Mouse (Mus musculus): ENCODE data around the gene Smim12.
A peak's percentile ranks its signal among the peaks of the same experiment; 100 is the strongest.

Gene Smim12

DNA sequence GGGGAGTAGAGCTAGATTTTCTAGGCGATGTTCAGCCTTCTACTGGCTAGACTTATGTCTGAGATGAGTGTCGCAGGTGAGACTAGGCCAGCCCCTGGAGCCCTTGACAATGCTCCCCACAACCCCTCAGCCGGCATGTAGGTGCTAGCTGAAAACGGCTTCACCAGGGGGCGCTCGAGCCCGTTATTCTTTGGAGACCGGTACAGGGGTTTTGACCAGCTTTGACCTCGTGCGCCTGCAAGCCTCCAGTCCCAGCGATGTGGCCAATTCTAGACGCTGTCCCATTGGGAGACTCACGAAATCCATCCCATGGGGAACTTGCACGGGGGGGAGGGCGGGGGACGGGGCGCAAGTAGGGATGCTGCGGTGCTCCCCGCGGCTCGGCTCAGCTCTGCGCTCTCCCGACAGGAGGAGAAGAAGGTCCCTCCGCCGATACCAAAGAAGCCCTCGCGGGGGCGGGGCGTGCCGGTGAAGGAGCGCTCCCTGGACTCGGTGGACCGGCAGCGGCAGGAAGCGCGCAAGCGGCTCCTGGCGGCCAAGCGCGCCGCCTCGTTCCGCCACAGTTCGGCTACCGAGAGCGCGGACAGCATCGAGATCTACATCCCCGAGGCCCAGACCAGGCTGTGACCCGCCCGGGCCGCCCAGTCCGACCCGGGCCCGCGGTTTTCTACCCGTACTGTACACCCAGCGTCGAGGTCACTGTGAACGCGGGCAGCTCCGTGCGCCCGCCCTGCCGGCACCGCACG is 7.7 kb upstream of the Smim12 start:
- DNase-seq: peak; percentile 82 to 85

GRCm38 (mm10) chr4:127236631-127237030 is 7.0 kb upstream of the Smim12 start:
- no peak for DNase-seq

DNA sequence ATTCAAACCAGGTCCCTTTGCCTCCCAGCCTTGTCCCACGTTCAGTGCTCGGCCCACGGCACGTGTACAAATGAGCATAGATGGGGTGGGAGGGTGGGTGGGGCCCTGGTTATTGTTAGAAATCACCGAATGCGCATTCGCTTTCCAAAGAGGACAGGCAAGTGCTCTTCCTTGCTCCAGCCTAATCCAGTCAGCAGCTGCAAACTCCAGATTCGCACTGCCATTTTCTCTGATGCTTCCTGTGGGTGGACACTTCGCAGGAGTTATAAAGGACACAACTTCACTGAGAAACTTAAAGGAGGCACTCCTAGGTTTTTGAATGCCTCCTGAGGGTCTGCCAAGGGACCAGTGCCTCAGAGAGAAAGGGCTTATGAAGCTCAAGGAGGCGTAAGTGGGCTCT is 6.3 kb upstream of the Smim12 start:
- DNase-seq: no peak

DNA sequence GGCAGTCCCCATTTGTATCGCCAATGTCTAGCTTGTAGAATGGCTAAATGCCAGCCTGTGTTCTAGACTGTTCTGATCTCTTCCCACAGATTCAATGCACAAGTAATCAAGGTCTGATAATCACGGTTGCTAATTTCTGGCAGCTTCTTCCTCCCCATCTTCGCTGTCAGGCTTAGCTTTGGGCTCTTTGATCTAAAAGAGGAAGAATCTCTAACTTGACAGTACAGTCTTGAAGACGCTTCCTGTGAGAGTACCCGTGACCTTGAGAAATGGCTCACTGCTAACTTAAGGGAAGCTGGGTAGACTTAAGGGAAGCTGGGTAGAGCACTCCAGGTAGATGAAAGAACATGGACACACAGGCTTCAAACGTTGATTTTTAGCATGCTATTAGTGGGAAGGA is 888 bp upstream of the Smim12 start:
- DNase-seq: no peak

DNA sequence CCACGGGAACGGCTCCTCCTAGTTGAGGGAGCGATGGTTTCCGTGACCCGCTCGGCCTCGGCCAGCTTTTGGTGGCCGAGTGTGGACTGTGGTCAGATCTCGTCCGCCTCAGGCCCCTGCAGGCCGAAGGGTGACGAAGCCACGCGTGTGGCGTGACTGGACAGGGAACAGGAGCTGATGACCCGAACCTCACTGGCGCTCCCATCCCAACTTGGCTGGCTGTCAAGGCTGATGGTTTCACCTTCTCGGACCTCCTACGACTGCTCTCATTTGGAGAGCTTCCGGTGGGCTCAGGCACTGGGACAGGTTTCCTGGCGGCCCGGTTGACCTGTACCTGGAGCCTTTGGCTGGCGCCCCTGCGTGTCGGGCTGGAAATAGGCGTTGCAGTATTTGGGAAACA is 369 bp downstream of the Smim12 start:
- DNase-seq: no peak

DNA sequence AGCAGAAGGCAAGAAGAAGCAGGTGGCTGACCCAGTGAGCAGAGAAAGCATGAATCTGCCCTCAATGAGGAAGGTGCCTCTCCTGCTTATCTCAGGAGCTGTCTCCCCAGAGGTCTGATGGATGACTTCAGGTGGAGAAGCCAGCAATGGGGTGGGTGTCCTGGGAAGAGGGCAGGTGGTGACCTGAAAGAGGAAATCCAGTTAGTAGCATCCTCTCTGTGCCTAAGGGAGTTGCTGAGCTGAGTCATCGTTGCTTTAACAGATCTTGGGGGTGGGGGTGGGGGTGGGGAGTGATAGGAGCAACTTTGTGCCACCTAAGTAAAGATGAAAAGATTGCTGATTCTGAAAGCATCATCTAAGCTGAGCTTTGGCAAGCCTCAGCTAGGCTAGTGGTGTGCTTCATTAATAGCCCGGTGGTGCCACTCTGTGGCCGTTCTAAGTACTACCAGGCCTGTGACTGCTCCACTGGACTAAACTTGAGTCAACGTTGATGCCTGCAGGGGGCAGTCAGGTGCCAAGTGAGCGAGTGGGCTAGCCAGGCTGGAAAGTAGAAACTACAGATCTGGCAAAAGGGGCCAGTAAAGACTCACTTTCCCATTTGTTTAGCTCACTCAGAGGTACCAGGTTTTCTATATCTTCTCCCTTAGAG is 6.2 kb downstream of the Smim12 start:
- DNase-seq: peak; percentile 92 to 94

DNA sequence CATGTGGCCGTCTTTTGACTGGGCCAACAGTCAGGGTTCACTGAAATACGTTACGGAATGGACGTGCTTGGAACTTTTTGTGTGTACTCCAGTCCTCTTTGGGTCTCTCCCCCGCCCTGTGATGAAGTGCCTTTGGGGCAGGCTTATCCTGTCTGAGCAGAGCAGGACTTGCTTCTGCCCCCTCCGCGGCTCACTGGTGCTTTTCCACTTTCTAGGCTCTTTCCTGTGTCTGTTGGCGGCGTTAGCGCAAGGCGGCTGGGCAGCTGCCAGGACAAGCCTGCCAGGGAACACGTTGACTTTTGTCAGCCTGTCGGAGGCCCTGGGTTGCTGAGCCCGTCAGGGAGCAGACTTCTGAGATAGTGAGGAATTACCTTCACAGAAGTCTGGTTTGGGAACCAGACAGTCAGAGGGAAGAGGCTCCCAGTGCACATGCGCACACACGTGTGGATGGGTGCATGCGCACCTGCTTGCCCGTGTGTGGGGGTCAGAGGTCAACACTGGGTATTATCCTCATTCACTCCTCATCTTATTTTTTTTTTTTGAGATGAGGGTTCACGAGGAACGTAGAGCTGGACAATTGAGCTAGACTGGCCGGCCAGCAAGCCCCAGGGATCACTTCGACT is 8.5 kb downstream of the Smim12 start:
- DNase-seq: peak; percentile 76 to 86

- peak in 1 of 2 experiments; percentile 18 for DNase-seq
Observed at GRCm38 (mm10) chr4:127256739-127257138, 13.2 kb downstream of the Smim12 start.

DNA sequence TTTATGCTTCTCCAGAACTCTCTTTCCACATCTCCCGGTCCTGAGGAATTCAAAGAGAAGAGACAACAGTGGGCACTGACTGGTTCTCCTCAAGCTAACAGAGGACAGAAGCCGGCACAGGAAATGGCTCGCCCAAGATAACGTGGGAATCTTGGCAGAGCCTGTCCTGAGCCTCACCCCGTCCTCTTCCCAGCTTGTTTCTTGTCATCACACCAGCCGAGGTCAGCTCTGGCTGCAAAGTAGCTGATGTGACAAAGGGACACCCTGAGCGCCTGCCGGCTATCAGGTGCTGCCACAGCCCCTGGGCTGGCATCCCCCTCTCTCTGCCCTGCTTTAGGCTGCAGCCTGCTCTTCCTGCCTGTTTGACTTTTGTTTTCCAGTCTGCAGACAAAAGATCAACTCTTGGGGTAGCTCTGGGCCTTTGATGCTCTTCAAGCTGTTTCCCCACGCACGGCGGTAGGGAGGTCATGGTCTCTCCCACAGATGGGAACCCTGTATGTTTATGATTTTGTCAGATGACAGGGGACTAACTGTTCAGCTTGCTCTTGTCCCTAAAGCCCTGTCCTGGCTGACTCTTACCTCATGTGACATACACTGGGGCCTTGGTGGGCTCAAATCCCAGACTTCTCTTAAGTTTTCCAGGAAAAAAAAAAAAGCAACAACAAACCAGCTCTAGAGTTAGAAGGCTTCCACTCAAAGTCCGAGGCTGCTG is 14.8 kb downstream of the Smim12 start:
- DNase-seq: peak; percentile 77 to 83

DNA sequence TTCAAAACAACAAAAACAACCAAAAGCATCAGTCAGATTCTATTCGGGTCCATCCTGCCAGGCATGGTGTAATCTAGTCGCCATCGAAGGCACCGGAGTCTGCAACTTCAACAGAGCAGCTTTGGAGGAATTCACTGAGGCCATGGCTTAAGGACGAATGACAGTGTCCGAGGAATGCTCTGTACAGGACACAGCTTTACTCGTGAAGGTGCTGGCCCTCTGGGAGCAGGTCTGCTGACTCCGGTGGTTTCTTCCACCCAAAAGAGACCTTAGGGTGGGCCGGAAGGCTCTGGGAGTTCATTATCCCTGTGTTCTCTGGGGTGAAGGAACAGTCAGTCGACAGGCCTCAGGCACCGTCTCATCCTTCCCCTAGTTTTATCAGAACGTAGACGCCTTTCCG is 18.0 kb downstream of the Smim12 start:
- no peak for DNase-seq

- peak; percentile 55 to 72 for DNase-seq
Observed at GRCm38 (mm10) chr4:127263438-127264182, 20.0 kb downstream of the Smim12 start.

DNA sequence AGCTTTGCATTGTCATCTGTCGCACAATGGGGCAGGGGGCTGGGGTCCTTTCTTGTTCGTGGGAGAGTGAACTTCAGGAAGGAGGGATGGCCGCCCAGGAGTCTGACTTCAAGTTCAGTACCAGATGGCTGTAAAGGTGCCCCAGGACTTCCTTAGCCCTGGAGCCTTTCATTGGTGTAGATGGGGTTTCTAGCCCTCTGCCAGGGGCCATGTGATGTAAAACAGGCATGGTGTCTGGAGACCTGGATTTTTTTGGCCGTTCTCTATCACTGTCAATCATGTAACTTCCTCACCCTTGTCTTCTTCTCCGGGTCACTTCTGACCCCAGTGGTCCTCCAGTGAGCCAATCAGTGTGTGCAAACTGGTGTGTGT is 20.6 kb downstream of the Smim12 start:
- DNase-seq: no peak

- peak; percentile 42 to 52 for DNase-seq
Observed at GRCm38 (mm10) chr4:127278451-127279001, 34.9 kb downstream of the Smim12 start.

DNA sequence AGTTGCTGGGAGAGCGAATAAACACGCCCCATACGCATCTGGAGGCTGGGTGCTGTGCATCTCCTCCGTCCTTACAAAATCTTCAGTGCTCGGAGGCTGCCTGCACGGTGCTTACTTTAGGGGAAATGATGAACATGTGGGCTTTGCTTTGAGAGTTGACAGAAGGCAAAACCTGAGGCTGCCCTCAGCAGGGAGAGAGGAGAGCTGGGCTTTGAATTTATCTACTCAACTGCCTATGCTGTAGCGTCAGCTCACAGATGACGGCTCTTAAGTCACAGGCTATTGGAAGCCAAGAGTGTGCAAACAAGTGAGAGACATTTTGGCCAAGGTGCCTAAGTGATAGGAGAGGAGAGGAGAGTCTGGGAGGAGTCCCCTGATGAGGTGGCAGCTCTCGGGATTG is 35.7 kb downstream of the Smim12 start:
- DNase-seq: no peak

DNA sequence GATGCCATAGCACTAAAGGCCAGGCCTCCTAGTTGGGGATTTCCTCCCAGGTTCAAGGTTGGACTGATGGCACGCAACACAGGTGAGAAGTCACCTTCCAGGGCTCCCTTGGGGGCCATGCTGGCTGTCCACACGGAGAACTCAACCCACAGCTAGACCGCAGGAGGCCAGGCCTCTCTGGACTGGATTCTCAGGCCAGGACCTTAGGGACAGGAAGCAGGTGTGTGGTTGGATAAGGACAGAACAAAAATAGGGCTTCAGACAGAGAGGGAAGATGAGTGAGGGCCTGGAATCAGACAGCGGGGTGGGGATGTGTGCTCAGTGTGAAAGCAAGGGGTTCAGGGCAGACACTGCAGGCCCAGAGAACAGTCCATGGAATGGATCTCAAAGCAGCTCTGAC is 43.3 kb downstream of the Smim12 start:
- DNase-seq: no peak

DNA sequence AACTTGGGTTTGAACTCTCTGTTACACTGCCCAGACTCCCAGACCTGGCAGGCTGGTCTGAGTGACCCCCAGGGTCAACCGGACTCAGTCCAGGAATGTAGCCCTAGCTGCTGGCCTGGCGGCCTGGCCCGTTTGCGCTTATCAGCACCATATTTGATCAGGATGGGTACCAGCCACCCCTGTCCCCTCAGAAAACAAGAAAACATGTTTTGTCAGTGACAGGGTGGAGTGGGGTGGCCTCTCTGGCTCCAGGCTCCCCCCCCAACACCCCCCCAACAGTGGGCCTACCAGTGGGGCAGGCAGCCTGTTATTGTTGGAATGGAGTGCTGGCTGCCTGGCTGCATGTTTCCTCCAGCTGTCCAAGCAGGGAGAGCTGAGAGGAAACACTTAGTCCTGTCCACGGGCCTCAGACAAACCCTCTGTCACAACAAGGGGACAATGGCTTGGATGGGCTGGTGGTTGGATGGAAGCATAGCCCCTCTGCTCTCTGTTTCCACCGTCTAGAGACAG is 45.5 kb downstream of the Smim12 start:
- DNase-seq: peak in 1 of 2 experiments; percentile 15

DNA sequence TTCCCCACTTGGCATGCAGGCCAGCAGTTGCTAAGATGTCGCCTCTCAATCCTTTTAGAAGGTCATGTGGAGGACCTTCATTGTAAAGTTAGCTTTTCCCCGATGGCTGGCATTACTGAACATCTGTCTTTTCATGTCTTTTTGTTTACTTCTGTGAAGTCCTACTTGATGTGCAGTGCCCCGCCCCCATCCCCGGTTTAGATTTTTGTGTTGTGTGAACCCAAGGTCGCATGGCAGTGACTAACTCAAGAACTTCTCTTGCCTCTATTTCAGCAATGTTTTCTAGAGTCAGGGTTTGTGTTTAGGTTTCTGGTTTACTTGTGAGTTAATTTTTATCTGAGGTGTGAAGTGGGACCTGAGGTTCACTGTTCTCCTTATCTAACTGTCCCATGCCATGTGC is 49.0 kb downstream of the Smim12 start:
- DNase-seq: no peak
